Mouse (Mus musculus): ENCODE data around the gene Fmo5. TPM values are rescaled to one million over a fixed set of nuclear protein-coding genes. Genes with fewer than 3 reads are reported as not detected.

Fmo5 gene
- polyA plus RNA-seq, 1 experiment from 2014 or later: 12.6 TPM

- Histone ChIP-seq H3K9me3 (replicated peaks; ENCODE audit: low read length) (no peaks in the 10 kb centered on the region), H3K27me3 (ENCODE audit: insufficient read depth, low read length) (no peaks in the 10 kb centered on the region), H3K9ac (ENCODE audit: low read depth, low read length) (peak within 1 kb of the TSS; percentile 70), H3K4me1 (replicated peaks; ENCODE audit: insufficient read depth, low read length) (0 out of 2 replicates have a peak, but pooled peaks cover 10% of the 10 kb centered on the region), H3K27ac (peak within 1 kb of the TSS; percentile 36; the same call in 1 of the 2 replicates), H3K4me2 (ENCODE audit: low read length) (peak within 1 kb of the TSS; percentile 90), H3K36me3 (ENCODE audit: insufficient read depth, low read length) (no peaks in the 10 kb centered on the region), H3K4me3 (replicated peaks; ENCODE audit: low read depth, low read length) (peak within 1 kb of the TSS; percentile 91)
- peak; percentile 99 for DNase-seq (ENCODE audit: low spot score)
- peak; percentile 93 for ATAC-seq (replicated peaks; ENCODE audit: low FRiP score, low read depth)
- WGBS: 2% methylated on average over 49 of the region's 51 CpGs
- TF ChIP-seq CTCF (IDR thresholded peaks at IDR 0.05; ENCODE audit: low read depth): no peak
These were observed 29.2 kb downstream of the Fmo5 start, which contains the start of gene Prkab2 for GRCm38 (mm10) chr3:97657655-97658411. TSS of gene Prkab2 (plus strand) at chr3:97658193.

DNA sequence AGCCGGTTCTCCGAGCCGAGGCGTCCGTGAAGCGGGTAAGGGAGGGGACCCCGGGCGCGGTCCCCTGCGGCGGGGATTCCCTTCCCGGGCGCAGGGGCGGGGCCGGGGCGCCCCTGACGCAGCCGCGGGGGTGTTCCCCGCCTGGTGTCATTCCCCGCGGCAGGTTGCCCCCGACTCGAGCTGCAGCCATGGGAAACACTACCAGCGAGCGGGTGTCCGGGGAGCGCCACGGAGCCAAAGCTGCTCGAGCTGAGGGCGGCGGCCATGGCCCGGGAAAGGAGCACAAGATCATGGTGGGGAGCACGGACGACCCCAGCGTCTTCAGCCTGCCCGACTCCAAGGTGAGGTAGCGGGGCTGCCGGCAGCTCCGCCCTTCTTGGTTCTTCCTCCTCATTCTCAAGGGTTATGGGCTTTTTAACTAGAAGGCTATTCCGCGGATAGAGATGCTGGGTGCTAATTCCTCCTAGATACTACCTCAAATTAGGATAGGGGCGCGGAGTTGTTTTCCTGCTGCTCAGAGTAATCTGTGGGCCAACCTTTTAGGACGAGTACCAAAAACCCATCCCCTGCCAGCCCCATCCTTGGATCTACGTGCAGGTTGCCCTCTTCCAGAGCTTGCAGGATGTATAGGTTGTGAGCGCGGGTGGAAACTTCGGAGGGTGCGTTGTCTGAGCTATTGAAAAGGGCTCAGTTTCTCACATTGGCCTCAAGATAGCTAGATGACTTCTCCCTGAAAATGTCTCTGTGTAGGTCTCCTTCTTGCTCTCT, 30.0 kb downstream of the Fmo5 start:
- Histone ChIP-seq H3K27ac (peak overlapping the region; percentile 36; the same call in 1 of the 2 replicates), H3K9ac (ENCODE audit: low read depth, low read length) (peak overlapping the region; percentile 70), H3K4me3 (replicated peaks; ENCODE audit: low read depth, low read length) (peak overlapping the region; percentile 91), H3K9me3 (replicated peaks; ENCODE audit: low read length) (no peaks in the 10 kb centered on the region), H3K4me2 (ENCODE audit: low read length) (peak overlapping the region; percentile 90), H3K4me1 (replicated peaks; ENCODE audit: insufficient read depth, low read length) (0 out of 2 replicates have a peak, but pooled peaks cover 10% of the 10 kb centered on the region), H3K36me3 (ENCODE audit: insufficient read depth, low read length) (no peaks in the 10 kb centered on the region), H3K27me3 (ENCODE audit: insufficient read depth, low read length) (no peaks in the 10 kb centered on the region)
- no peak for TF ChIP-seq CTCF (IDR thresholded peaks at IDR 0.05; ENCODE audit: low read depth)
- DNase-seq (ENCODE audit: low spot score) (peak; percentile 54), ATAC-seq (replicated peaks; ENCODE audit: low FRiP score, low read depth) (peak; percentile 67; the same call in 1 of the 2 replicates)
- WGBS: under 1% methylated on average over 44 of the region's 50 CpGs

- DNase-seq (ENCODE audit: low spot score) (no peak), ATAC-seq (replicated peaks; ENCODE audit: low FRiP score, low read depth) (no peak)
- WGBS: 86% methylated on average over 7 of the region's 7 CpGs
- H3K4me2 ChIP-seq (ENCODE audit: low read length): no peak overlapping the region
- TF ChIP-seq CTCF (IDR thresholded peaks at IDR 0.05; ENCODE audit: low read depth): no peak
- H3K9ac ChIP-seq (ENCODE audit: low read depth, low read length): no peak overlapping the region
- peaks cover 8% of the 10 kb centered on the region; the same call in 1 of the 2 replicates for H3K36me3 ChIP-seq (ENCODE audit: insufficient read depth, low read length)
- H3K27ac ChIP-seq: no peak overlapping the region
- H3K4me3 ChIP-seq (replicated peaks; ENCODE audit: low read depth, low read length): no peak overlapping the region
- H3K27me3 ChIP-seq (ENCODE audit: insufficient read depth, low read length): no peaks in the 10 kb centered on the region
- H3K4me1 ChIP-seq (replicated peaks; ENCODE audit: insufficient read depth, low read length): 0 out of 2 replicates have a peak, but pooled peaks cover 10% of the 10 kb centered on the region
- no peaks in the 10 kb centered on the region for H3K9me3 ChIP-seq (replicated peaks; ENCODE audit: low read length)
These were observed 31.1 kb downstream of the Fmo5 start for GRCm38 (mm10) chr3:97659746-97660145.

DNA sequence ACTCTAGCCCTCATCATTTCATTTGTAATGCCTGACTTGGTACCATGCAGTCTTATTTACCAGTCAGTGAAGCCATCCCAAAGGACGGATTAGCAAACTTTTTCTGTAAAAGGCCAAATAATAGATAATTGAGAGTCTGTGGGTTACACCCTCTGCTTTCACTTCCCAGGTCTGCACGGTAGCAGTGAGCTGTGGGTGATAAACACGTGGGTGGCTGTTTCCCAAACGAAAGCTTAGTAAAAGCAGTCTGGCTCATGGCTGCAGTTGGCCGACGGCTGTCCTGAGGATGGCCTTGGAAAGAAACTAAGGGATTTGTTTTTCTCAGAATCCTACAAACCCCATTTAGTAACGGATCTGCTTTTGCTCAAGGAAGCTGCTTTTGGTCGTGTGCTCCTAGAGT, 32.6 kb downstream of the Fmo5 start:
- H3K4me1 ChIP-seq (replicated peaks; ENCODE audit: insufficient read depth, low read length): 0 out of 2 replicates have a peak, but pooled peaks cover 10% of the 10 kb centered on the region
- H3K4me2 ChIP-seq (ENCODE audit: low read length): no peak overlapping the region
- TF ChIP-seq CTCF (IDR thresholded peaks at IDR 0.05; ENCODE audit: low read depth): no peak
- 70% methylated on average over 8 of the region's 8 CpGs for WGBS
- peaks cover 12% of the 10 kb centered on the region for H3K36me3 ChIP-seq (ENCODE audit: insufficient read depth, low read length)
- no peak for DNase-seq (ENCODE audit: low spot score)
- no peak for ATAC-seq (replicated peaks; ENCODE audit: low FRiP score, low read depth)
- H3K27ac ChIP-seq: no peak overlapping the region
- H3K9me3 ChIP-seq (replicated peaks; ENCODE audit: low read length): no peaks in the 10 kb centered on the region
- no peak overlapping the region for H3K4me3 ChIP-seq (replicated peaks; ENCODE audit: low read depth, low read length)
- no peak overlapping the region for H3K9ac ChIP-seq (ENCODE audit: low read depth, low read length)
- no peaks in the 10 kb centered on the region for H3K27me3 ChIP-seq (ENCODE audit: insufficient read depth, low read length)

DNA sequence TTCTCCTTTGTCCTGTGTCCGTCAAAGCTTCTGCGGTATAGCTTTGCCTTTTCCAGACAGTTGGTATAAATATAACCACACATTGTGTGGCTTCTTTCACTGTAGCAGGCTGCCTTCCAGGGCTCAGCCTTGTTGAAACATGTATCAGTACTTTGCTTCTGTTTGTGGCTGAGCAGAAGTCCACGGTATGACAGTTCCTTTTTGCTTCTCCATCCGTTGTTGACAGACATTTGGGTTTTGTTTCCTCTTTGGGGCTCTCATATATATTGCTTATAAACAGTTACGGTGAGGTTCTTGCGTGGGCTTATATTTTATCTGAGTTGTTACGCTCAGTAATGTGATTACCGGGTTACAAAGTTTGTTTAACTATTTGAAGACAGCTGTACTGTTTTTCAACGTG, 36.9 kb downstream of the Fmo5 start:
- DNase-seq (ENCODE audit: low spot score) (no peak), ATAC-seq (replicated peaks; ENCODE audit: low FRiP score, low read depth) (no peak)
- WGBS: 87% methylated on average over 9 of the region's 9 CpGs
- H3K4me3 ChIP-seq (replicated peaks; ENCODE audit: low read depth, low read length): no peak overlapping the region
- no peaks in the 10 kb centered on the region for H3K4me1 ChIP-seq (replicated peaks; ENCODE audit: insufficient read depth, low read length)
- H3K9me3 ChIP-seq (replicated peaks; ENCODE audit: low read length): no peaks in the 10 kb centered on the region
- no peaks in the 10 kb centered on the region for H3K27me3 ChIP-seq (ENCODE audit: insufficient read depth, low read length)
- H3K4me2 ChIP-seq (ENCODE audit: low read length): no peak overlapping the region
- peaks cover 32% of the 10 kb centered on the region for H3K36me3 ChIP-seq (ENCODE audit: insufficient read depth, low read length)
- no peak overlapping the region for H3K9ac ChIP-seq (ENCODE audit: low read depth, low read length)
- H3K27ac ChIP-seq: no peak overlapping the region
- TF ChIP-seq CTCF (IDR thresholded peaks at IDR 0.05; ENCODE audit: low read depth): no peak

GRCm38 (mm10) chr3:97666154-97666553, 37.5 kb downstream of the Fmo5 start:
- ATAC-seq (replicated peaks; ENCODE audit: low FRiP score, low read depth): no peak
- Histone ChIP-seq H3K4me2 (ENCODE audit: low read length) (no peak overlapping the region), H3K36me3 (ENCODE audit: insufficient read depth, low read length) (peaks cover 33% of the 10 kb centered on the region), H3K27ac (no peak overlapping the region), H3K9me3 (replicated peaks; ENCODE audit: low read length) (no peaks in the 10 kb centered on the region), H3K4me1 (replicated peaks; ENCODE audit: insufficient read depth, low read length) (no peaks in the 10 kb centered on the region), H3K27me3 (ENCODE audit: insufficient read depth, low read length) (no peaks in the 10 kb centered on the region), H3K9ac (ENCODE audit: low read depth, low read length) (no peak overlapping the region), H3K4me3 (replicated peaks; ENCODE audit: low read depth, low read length) (no peak overlapping the region)
- TF ChIP-seq CTCF (IDR thresholded peaks at IDR 0.05; ENCODE audit: low read depth): no peak
- no peak for DNase-seq (ENCODE audit: low spot score)
- WGBS: 68% methylated on average over 8 of the region's 8 CpGs

Measured in kidney, postnatal 0 days (tissue).